Mouse (Mus musculus) liver, embryonic 14.5 days (tissue): ENCODE measurements at regions not wholly inside any gene's neighbourhood (a gene's known extent, or its start where the extent isn't known, plus 50 kb on each side); places are given as distances from the start of the nearest gene placed in this dataset.

Experiments
- CTCF ChIP-seq: IDR thresholded peaks from 2 replicates; pipeline ENCODE4 v1.5.1; 2016; ENCODE audit warnings: antibody characterized with exemption, low read depth, control low read depth
- EP300 ChIP-seq: IDR thresholded peaks from 2 replicates; pipeline ENCODE4 v1.6.1; 2016; ENCODE audit warnings: antibody characterized with exemption, low read depth

DNA sequence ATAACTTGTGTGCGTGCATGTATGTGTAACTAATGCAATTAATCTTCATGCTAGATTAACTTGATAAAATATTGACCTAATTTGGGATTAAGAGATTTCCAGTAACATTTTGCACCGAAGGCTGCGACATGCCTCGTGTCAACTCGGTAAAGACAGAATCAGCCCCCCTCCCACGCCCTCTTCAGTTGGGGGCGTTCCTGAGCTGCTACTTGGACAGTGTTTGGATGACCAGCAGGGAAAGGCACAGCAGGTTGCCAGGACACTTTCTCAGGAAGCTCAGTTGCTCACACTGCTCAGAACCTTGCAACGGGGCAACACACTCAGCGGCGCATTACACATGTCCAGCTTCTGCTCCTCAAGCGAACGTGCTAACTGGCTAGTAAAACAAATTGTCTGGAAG lies 326.2 kb upstream of the Fam241a start:
- TF ChIP-seq CTCF: no peak
- TF ChIP-seq EP300: no peak
